Mouse (Mus musculus): Measurements from ENCODE around the gene Krtap1-5.

Gene Krtap1-5

GRCm38 (mm10) chr11:99547892-99548291 is 32.9 kb downstream of the Krtap1-5 start:
- DNase-seq (ENCODE audit: low read depth, low spot score) = no peak

GRCm38 (mm10) chr11:99539721-99540120 is 41.1 kb downstream of the Krtap1-5 start:
- DNase-seq (ENCODE audit: low read depth, low spot score) = peak; percentile 41
